Mouse (Mus musculus): ENCODE data around the gene Syt2. TPM values are rescaled to one million over a fixed set of nuclear protein-coding genes. Genes with fewer than 3 reads are reported as not detected.

Syt2 gene
- total RNA-seq, 2 experiments from 2014 or later: 35.2 to 36.0 TPM

GRCm38 (mm10) chr1:134760642-134761041 is 114.2 kb downstream of the Syt2 start:
- DNase-seq (ENCODE audit: low spot score in 2 of 2): no peak
- intact Hi-C loops (cut with DNase I): no loop called here

- DNase-seq (ENCODE audit: low spot score in 2 of 2): no peak
- intact Hi-C loops (cut with DNase I): no loop called here
These were observed 115.1 kb downstream of the Syt2 start for GRCm38 (mm10) chr1:134761534-134761933.

GRCm38 (mm10) chr1:134763250-134763649 is 116.8 kb downstream of the Syt2 start:
- DNase-seq (ENCODE audit: low spot score in 2 of 2): no peak
- intact Hi-C loops (cut with DNase I): no loop called here

GRCm38 (mm10) chr1:134763776-134764438 is 117.4 kb downstream of the Syt2 start:
- DNase-seq (ENCODE audit: low spot score in 2 of 2): no peak
- intact Hi-C loops (cut with DNase I): no loop called here

GRCm38 (mm10) chr1:134764831-134765458 is 118.5 kb downstream of the Syt2 start:
- no peak for DNase-seq (ENCODE audit: low spot score in 2 of 2)
- intact Hi-C loops (cut with DNase I): no loop called here

GRCm38 (mm10) chr1:134766448-134766847 is 120.0 kb downstream of the Syt2 start:
- intact Hi-C loops (cut with DNase I): no loop called here
- no peak for DNase-seq (ENCODE audit: low spot score in 2 of 2)

GRCm38 (mm10) chr1:134770312-134770711 is 123.8 kb downstream of the Syt2 start:
- intact Hi-C loops (cut with DNase I): loop anchor here (5.0 kb wide), 1 partner anchor 57 kb away; no protein-coding TSS in a partner anchor
- no peak for DNase-seq (ENCODE audit: low spot score in 2 of 2)

GRCm38 (mm10) chr1:134771353-134771752 is 124.9 kb downstream of the Syt2 start:
- intact Hi-C loops (cut with DNase I): loop anchor here (5.0 kb wide), 1 partner anchor 56 kb away; no protein-coding TSS in a partner anchor
- peak in 1 of 2 experiments; percentile 30 for DNase-seq (ENCODE audit: low spot score in 2 of 2)

GRCm38 (mm10) chr1:134771999-134772398 is 125.5 kb downstream of the Syt2 start:
- DNase-seq (ENCODE audit: low spot score in 2 of 2): no peak
- intact Hi-C loops (cut with DNase I): loop anchor here (5.0 kb wide), 1 partner anchor 55 kb away; no protein-coding TSS in a partner anchor

GRCm38 (mm10) chr1:134772821-134773220 is 126.3 kb downstream of the Syt2 start:
- no peak for DNase-seq (ENCODE audit: low spot score in 2 of 2)
- intact Hi-C loops (cut with DNase I): loop anchor here (5.0 kb wide), 1 partner anchor 54 kb away; no protein-coding TSS in a partner anchor

- DNase-seq (ENCODE audit: low spot score in 2 of 2): no peak
- intact Hi-C loops (cut with DNase I): loop anchor here (5.0 kb wide), 1 partner anchor 54 kb away; no protein-coding TSS in a partner anchor
These were observed 126.8 kb downstream of the Syt2 start for GRCm38 (mm10) chr1:134773256-134773655.

- intact Hi-C loops (cut with DNase I): loop anchor here (5.0 kb wide), 1 partner anchor 53 kb away; no protein-coding TSS in a partner anchor
These were observed 127.8 kb downstream of the Syt2 start for GRCm38 (mm10) chr1:134774247-134774646.

GRCm38 (mm10) chr1:134774728-134775287 is 128.3 kb downstream of the Syt2 start:
- DNase-seq (ENCODE audit: low spot score in 2 of 2): no peak
- intact Hi-C loops (cut with DNase I): loop anchor here (5.0 kb wide), 1 partner anchor 52 kb away; no protein-coding TSS in a partner anchor

More at GRCm38 (mm10) chr1:134774247-134774646, 127.8 kb downstream of the Syt2 start:
- no peak for DNase-seq (ENCODE audit: low spot score in 2 of 2)

- DNase-seq (ENCODE audit: low spot score in 2 of 2): no peak
- intact Hi-C loops (cut with DNase I): no loop called here
These were observed 129.2 kb downstream of the Syt2 start for GRCm38 (mm10) chr1:134775631-134776030.

GRCm38 (mm10) chr1:134777201-134777885 is 130.9 kb downstream of the Syt2 start:
- no peak for DNase-seq (ENCODE audit: low spot score in 2 of 2)
- intact Hi-C loops (cut with DNase I): no loop called here

- no peak for DNase-seq (ENCODE audit: low spot score in 2 of 2)
- intact Hi-C loops (cut with DNase I): no loop called here
These were observed 131.6 kb downstream of the Syt2 start for GRCm38 (mm10) chr1:134777936-134778548.

- intact Hi-C loops (cut with DNase I): no loop called here
These were observed 136.3 kb downstream of the Syt2 start for GRCm38 (mm10) chr1:134782797-134783196.

GRCm38 (mm10) chr1:134783958-134784357 is 137.5 kb downstream of the Syt2 start:
- DNase-seq (ENCODE audit: low spot score in 2 of 2): no peak
- intact Hi-C loops (cut with DNase I): no loop called here

More at GRCm38 (mm10) chr1:134782797-134783196, 136.3 kb downstream of the Syt2 start:
- DNase-seq (ENCODE audit: low spot score in 2 of 2): no peak

GRCm38 (mm10) chr1:134784481-134784880 is 138.0 kb downstream of the Syt2 start:
- DNase-seq (ENCODE audit: low spot score in 2 of 2): no peak
- intact Hi-C loops (cut with DNase I): no loop called here
